Mouse (Mus musculus) ES-Bruce4 (cell line): ENCODE data around the gene Panx1.

ENCODE experiments used
- CTCF ChIP-seq: IDR thresholded peaks from one replicate; pipeline ENCODE4 v1.8.1; 2011; ENCODE audit warnings: low read depth, low read length
- EP300 ChIP-seq: IDR thresholded peaks from 2 replicates; pipeline ENCODE4 v1.6.1; 2011; ENCODE audit warnings: low read depth, low read length; ENCODE audit not compliant: insufficient read depth
- POLR2A ChIP-seq: IDR thresholded peaks from one replicate; pipeline ENCODE4 v1.8.1; 2011; ENCODE audit warnings: low read length; ENCODE audit not compliant: insufficient read depth

- TF ChIP-seq POLR2A (no peak), CTCF (no peak), EP300 (no peak)
Measured at GRCm38 (mm10) chr9:15003676-15004297, 41.5 kb downstream of the Panx1 start.
